Mouse (Mus musculus) liver, embryonic 14 days (tissue): ENCODE data around the gene Usp9x. TPM values are rescaled to one million over a fixed set of nuclear protein-coding genes. Genes with fewer than 3 reads are reported as not detected.

Source experiments
- polyA plus RNA-seq: library from polyadenylated mRNA; depleted of rRNA; stranded (reverse); fragments of >200 nt; gene quantifications from 2 replicates; pipeline ENCODE4 v1.2.3, GENCODE M21; 2012; rRNA removed

The Usp9x gene
- 12.3 and 15.6 TPM in 2 replicates for polyA plus RNA-seq

GRCm38 (mm10) chrX:13071241-13071775 is at the start of gene Usp9x:
Gene Usp9x, plus strand, starts transcription at chrX:13071498.

Other genes starting within 250 kb of the Usp9x start
- 42.8 and 44.1 TPM in 2 replicates for gene Ddx3x, start 209.5 kb downstream of the Usp9x start, polyA plus RNA-seq